Mouse (Mus musculus) embryo, embryonic 11.5 days (tissue): ENCODE results near the gene Amt.
A peak's percentile ranks its signal among the peaks of the same experiment; 100 is the strongest.

ENCODE experiments used
- DNase-seq: peaks from one replicate; pipeline ENCODE4 v3.0.0-alpha.2; 2012; ENCODE audit warnings: low read depth, low spot score

Amt gene

DNA sequence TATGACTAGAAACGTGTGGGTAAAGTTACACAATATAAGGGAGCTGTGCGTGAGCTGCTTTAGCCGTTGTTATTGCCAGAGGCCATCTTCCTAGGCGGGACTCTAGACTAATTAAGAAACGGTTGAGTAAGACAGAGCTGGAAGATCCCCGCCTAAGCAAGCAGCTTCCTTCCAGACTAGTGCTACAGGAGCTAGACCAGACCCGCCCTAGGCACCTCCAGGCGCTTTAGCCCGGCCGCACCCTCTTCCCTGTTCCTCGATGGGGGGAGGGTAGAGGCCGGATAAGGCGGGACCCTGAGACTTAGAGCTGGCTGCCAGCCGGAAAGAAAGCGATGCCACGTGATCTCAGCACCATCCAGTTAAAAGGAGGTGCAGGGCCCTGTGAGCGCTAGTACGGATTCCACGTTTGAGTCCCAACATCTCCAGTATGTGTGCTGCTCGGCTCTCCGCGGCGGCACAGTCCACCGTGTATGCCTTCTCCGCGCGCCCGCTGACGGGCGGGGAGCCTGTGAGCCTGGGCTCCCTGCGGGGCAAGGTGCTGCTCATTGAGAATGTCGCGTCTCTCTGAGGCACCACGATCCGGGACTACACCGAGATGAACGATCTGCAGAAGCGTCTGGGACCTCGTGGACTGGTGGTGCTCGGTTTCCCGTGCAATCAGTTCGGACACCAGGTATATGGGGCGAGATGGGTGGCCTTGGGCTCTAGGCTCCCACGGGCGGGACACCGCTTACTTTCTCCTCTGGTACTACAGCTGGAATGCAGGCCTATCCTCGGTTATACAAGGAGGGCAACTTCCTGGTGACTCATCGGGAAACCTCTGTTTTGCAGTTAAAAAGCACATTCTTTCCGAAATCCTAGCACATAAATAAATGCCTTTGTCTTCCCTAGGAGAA lies 42.5 kb downstream of the Amt start, which contains the start of gene Gpx1:
Gene Gpx1 (plus strand): TSS at position 18 of the 896 bp plus-strand sequence.
- DNase-seq: peak; percentile 87

DNA sequence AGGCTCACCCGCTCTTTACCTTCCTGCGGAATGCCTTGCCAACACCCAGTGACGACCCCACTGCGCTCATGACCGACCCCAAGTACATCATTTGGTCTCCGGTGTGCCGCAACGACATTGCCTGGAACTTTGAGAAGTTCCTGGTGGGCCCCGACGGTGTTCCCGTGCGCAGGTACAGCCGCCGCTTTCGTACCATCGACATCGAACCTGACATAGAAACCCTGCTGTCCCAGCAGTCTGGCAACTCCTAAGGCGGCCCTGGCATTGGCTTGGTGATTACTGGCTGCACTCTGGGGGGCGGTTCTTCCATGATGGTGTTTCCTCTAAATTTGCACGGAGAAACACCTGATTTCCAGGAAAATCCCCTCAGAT lies 43.2 kb downstream of the Amt start:
- DNase-seq: no peak

DNA sequence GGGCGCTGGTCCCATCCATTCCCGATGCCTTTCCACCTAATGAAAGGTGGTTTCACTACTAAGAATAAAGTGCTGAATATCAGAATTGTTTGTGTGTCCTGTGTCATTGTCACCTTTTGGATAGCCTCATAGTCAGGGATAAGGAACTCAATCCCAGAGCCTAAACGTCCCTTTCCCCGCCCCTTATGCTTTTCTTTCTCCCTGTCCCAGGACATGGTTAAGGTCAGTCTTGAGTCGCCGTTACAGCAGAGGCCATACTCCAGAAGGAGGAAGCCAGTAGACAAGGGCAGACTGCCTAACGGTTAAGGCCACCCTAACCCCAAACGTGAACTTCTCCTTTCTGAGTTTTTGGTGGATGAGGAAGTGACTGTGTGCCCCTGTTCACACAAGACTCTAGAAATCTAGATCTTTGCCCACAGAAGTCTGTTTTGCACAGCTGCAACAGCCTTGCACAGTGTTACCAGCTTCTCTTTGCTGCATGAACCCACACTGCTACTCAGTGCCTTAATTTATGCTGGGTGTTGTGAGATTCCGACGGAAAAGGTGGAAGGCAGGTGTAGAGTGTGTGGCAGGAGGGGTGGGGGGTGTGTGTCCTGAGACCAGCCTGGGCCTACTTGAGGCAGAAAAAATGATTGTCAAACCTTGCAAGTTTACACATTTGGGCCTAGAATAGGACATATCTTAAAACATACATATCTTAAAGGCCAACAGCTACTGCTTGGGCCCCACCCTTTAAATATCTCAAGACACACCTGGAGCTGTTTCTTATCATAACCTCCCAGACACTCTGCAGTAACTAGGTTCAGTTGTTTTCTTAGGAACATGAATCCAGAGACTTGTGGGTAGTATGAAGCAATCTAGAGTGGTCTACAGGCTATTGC lies 43.8 kb downstream of the Amt start:
- DNase-seq: no peak

DNA sequence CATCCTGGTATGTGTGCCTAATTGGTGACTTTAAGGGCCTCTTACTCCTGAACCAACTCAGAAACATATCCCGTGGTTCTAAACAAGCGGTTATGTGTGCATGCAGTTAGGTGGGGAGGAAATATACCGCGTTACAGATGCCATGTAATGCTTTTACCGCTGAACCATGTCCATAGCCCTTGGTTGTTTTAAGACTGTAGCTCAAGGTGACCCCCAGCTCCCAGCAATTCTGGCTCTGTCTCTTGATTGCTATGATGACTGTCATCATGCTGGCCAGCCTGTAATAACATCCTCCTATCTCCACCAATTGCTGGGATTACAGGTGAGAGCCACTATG lies 44.5 kb downstream of the Amt start:
- DNase-seq: no peak

DNA sequence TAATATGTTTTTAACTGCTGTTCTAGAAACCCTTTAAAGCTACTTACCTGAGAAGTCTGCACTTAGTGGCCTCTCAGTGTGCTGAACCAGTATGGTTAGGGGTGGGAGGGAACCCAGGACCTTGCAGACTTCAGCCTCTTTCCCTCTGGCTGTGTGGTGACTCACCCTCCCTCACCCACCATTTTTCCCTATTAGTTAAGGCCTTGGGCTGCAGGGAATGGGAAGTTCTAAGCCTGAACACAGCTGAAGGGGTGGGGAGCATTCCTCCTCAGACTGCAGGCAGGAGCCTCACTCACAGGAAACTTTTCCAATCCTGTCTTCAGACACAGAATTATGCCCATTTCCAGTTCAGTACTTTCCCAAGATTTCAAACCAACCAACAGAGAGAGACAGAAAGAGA lies 45.1 kb downstream of the Amt start:
- no peak for DNase-seq

DNA sequence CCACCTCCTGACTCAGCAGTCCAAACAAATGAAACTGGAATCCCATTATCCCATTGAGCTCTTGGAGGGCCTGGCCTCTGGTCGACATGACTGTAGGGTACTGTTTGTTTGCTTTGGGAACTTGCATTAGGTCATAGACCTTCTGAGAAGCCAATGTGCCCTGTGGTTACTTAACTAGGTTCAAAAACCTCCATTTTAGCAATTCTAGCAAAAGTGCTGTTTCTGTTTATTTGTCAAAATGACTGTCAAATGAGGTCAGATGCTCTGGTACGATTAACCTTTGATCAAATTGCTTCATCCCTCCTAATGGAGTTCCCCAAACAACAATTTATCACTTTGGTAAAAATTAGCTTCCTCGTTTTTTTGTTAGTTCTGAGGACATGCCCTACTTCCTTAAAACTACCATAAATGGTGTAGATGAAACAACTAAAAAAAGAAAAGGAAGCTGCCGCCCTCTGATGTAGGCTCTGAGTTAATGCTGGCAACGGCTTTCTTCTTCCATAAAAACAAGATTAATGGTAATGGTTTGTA lies 45.7 kb downstream of the Amt start:
- DNase-seq: no peak

DNA sequence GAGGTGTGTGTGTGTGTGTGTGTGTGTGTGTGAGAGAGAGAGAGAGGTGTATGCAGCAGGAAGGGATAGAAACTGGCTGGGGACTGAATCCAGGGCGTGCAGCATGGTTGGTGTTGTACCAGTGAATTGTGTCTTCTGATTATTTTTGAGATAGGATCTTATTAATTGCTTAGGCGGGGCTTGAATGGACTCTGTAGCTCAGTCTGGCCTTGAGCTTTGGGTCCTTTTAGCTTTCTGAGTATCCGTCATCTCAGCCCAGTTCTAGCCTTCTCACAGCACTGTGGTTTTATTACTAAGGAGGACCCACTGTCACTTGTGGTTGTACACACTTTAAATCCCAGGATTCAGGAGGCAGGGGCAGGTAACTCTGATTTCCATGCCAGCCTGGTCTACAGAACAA lies 46.7 kb downstream of the Amt start:
- DNase-seq: no peak

DNA sequence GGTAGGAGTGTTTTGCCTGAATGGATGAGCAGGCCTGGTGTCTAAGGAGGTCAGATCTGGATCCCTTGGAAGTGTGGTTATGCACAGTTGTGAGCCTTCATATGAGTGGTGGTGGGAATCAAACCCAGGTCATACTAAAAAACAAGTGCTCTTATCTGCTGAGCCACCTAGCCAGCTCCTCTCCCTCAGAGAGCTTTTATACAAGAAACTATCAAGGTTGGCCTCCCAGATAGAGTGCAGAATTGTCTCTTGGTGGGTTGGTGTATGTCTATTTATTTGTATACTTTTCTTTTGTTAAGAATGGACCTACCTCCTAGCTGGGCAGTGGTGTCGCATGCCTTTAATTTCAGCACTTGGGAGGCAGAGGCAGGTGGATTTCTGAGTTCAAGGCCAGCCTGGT lies 47.2 kb downstream of the Amt start:
- DNase-seq: no peak

DNA sequence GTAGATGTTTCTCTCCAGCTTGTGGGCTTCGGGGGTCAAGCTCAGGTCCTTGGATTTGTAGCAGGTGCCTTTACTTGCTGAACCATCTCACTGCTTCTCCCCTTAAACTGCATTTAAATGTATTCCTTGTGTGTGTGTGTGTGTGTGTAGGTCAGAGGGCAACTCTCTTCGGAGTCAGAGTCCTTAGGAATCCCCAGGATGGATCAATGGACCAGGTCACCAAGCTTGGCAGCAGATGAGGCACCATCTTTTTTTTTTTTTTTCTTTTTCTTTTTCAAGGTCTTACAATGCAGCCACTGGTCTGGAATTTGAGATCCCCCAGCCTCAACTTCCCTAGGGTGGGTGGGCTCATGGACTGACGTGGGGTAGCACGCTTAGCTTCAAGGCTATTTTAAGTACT lies 47.8 kb downstream of the Amt start:
- DNase-seq: no peak

DNA sequence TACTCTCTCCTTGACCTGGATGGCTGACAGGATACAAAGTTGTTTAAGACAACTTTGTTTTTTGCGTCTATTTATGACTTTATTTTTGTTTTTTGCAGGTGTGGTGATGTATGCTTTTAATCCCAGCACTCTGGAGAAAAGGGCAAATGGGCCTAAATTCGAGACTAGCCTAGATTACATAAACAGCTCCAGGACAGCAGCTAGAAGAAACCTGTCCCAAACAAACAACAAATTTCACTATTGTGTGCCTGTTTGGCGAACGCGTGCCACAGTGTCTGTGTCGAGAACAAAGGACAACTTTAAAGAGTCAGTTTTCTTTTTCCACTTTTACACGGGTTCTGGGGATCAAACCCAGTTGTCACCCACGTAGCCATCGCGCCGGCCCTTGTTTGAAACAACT lies 50.4 kb downstream of the Amt start:
- DNase-seq: no peak

DNA sequence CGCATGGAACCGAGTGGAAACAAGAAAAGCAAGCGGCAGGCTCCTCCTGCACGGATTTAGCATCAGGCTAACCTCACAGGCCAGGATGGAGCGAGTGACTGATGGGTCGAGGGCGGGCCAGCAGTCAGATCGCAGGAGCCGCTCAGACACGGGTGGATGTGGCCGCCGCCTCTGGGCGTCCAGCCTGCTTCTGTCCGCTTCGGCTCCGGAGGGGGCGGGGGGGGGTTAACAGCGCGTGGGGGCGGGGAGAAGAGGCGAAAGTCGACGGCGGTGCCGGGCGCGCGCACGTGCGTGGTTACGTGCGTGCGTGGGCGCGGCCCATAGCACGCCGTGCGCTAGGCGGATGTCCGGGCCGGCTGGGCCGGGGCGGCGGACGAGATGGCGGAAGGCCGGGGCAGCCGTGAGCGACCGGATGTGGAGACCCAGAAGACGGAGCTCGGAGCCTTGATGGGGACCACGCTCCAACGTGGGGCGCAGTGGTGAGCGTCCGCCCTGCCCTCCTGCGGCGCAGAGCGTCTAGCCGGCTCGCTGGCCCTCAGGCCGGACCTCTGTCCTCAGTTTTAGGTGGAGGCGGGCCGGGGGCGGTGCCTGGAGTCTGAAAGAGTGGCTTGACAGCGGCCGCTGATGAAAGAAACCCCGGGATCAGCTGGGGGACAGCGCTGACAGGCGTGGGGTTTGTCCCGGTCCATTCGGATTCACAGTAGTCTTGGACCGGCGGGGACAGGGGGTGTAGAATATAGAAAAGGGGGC lies 51.1 kb downstream of the Amt start, which contains the start of gene Usp4:
Gene Usp4 (plus strand): TSS at position 314 of the 750 bp plus-strand sequence.
- DNase-seq: peak; percentile 82

DNA sequence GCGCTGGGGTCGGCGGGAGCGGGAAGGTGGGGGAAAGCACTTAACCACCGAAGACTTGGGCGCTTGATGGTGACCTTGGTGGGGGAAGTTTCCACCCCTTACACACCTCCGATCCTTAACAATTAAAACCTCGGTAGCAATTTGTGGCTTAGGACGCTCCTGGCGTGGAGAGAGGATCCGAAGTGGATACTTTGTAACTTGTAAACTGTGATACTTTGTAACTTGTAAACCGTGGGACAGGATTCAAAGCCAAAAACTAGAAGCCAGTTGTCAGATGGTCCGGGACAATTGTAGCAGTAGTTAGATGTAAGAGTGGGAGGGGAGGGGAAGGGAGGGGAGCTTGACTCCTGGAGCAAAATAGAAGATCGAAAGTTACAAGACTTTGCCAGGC lies 51.6 kb downstream of the Amt start:
- DNase-seq: no peak

DNA sequence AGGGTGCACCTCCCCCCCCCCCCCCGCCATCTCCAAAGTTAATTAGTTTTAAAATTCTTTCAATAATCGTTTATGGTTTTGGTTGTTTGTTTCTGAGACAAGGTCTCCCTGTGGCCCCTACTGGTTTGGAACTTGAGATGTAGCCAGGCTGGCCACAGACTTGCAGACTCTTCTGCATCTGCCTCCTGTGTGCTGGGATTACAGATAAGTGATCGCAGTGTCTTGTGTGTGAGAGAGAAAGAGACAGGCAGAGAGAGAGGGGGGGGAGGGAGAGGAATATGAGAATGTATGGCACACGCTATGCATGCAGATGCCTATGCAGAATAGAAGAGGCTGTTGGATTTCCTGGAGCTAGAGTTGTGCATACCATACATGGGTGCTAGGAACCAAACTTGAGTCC lies 53.1 kb downstream of the Amt start:
- DNase-seq: no peak
